22 mouse cellular contexts compared by ENCODE assay signal in genomic region chr2:134935469-134935868, GRCm38 (mm10).
A peak's percentile ranks its signal among the peaks of the same experiment; 100 is the strongest.
DNase-seq lines count a peak whose midpoint lies in the region; ATAC-seq and TF ChIP-seq lines count a peak whose summit lies in the region.
"Had no signal": no experiment of that assay in that cellular context is flagged by ENCODE, and none has a peak within 500 bp of the region (broad histone marks: within the 10 kb centered on the region; RNA-seq: fewer than 3 reads in every experiment).

No protein-coding gene starts in this region.

- no peak overlapping the region for H3K4me3 ChIP-seq in forebrain, embryonic 14.5 days (ENCODE audit: low read depth, low read length)
- H3K4me3 ChIP-seq in forebrain, embryonic 10.5 days, result no peak overlapping the region
- H3K4me3 ChIP-seq in forebrain, postnatal 0 days (ENCODE audit: low read depth, low read length), result no peak overlapping the region
- H3K4me3 ChIP-seq: embryonic facial prominence, embryonic 13.5 days; embryonic facial prominence, embryonic 15.5 days; erythroblast, embryonic 14.5 days; gastrocnemius, adult 2 months had no signal

- 59% methylated on average over 2 of the region's 2 CpGs for WGBS in forebrain, embryonic 14.5 days
- WGBS in forebrain, embryonic 10.5 days, result 93% methylated on average over 2 of the region's 2 CpGs
- 68% methylated on average over 2 of the region's 2 CpGs for WGBS in forebrain, postnatal 0 days

- no peaks in the 10 kb centered on the region for H3K9me3 ChIP-seq in forebrain, embryonic 14.5 days (replicated peaks; ENCODE audit: control insufficient read depth, low read length)
- no peaks in the 10 kb centered on the region for H3K9me3 ChIP-seq in forebrain, embryonic 10.5 days
- no peaks in the 10 kb centered on the region for H3K9me3 ChIP-seq in forebrain, postnatal 0 days (ENCODE audit: low read length)
- H3K9me3 ChIP-seq: embryonic facial prominence, embryonic 13.5 days; embryonic facial prominence, embryonic 15.5 days had no signal

- H3K36me3 ChIP-seq in forebrain, embryonic 14.5 days (ENCODE audit: control insufficient read depth, insufficient read depth, low read length), result no peaks in the 10 kb centered on the region
- no peaks in the 10 kb centered on the region for H3K36me3 ChIP-seq in forebrain, embryonic 10.5 days (replicated peaks)
- H3K36me3 ChIP-seq in forebrain, postnatal 0 days (ENCODE audit: insufficient read depth), result no peaks in the 10 kb centered on the region
- H3K36me3 ChIP-seq: embryonic facial prominence, embryonic 13.5 days; embryonic facial prominence, embryonic 15.5 days had no signal

- no peak overlapping the region for H3K9ac ChIP-seq in forebrain, embryonic 14.5 days (ENCODE audit: low read length)
- H3K9ac ChIP-seq in forebrain, postnatal 0 days, result no peak overlapping the region
- H3K9ac ChIP-seq: embryonic facial prominence, embryonic 13.5 days; embryonic facial prominence, embryonic 15.5 days had no signal

- 0 out of 2 replicates have a peak, but pooled peaks cover 6% of the 10 kb centered on the region for H3K4me1 ChIP-seq in forebrain, embryonic 14.5 days (ENCODE audit: control insufficient read depth, insufficient read depth, low read length)
- H3K4me1 ChIP-seq in forebrain, embryonic 10.5 days, result peaks cover 15% of the 10 kb centered on the region
- H3K4me1 ChIP-seq in forebrain, postnatal 0 days (ENCODE audit: insufficient read depth), result no peaks in the 10 kb centered on the region
- H3K4me1 ChIP-seq: embryonic facial prominence, embryonic 15.5 days had no signal

- no peaks in the 10 kb centered on the region for H3K27me3 ChIP-seq in forebrain, embryonic 14.5 days (replicated peaks; ENCODE audit: control insufficient read depth, insufficient read depth, low read length)
- H3K27me3 ChIP-seq in forebrain, embryonic 10.5 days (ENCODE audit: poor library complexity, severe bottlenecking), result no peaks in the 10 kb centered on the region
- H3K27me3 ChIP-seq in forebrain, postnatal 0 days (ENCODE audit: insufficient read depth, low read length), result no peaks in the 10 kb centered on the region
- H3K27me3 ChIP-seq: embryonic facial prominence, embryonic 13.5 days; embryonic facial prominence, embryonic 15.5 days had no signal

- no peak for TF ChIP-seq POLR2A in brain, embryonic 14.5 days (IDR thresholded peaks at IDR 0.05; ENCODE audit: borderline replicate concordance, extremely low read depth, insufficient read depth, insufficient read length, poor library complexity, severe bottlenecking)

- H3K27ac ChIP-seq in forebrain, embryonic 14.5 days (ENCODE audit: low read depth, low read length), result peak overlapping the region; percentile 53; the same call in 1 of the 2 replicates
- H3K27ac ChIP-seq in forebrain, embryonic 10.5 days, result no peak overlapping the region
- H3K27ac ChIP-seq in forebrain, postnatal 0 days (ENCODE audit: low read depth, low read length), result no peak overlapping the region
- H3K27ac ChIP-seq: embryonic facial prominence, embryonic 13.5 days; embryonic facial prominence, embryonic 15.5 days; gastrocnemius, adult 2 months had no signal

- no peak for TF ChIP-seq CTCF in brain, embryonic 14.5 days (IDR thresholded peaks at IDR 0.05; ENCODE audit: borderline replicate concordance, extremely low read depth, insufficient read depth, insufficient read length)
- no peak for TF ChIP-seq CTCF in forebrain, postnatal 0 days (IDR thresholded peaks at IDR 0.05; ENCODE audit: low read depth)

- H3K4me2 ChIP-seq in forebrain, embryonic 14.5 days (ENCODE audit: low read length), result no peak overlapping the region
- H3K4me2 ChIP-seq in forebrain, postnatal 0 days (ENCODE audit: low read depth), result no peak overlapping the region
- H3K4me2 ChIP-seq: embryonic facial prominence, embryonic 13.5 days; embryonic facial prominence, embryonic 15.5 days had no signal

- peak; percentile 54 for DNase-seq in forebrain, embryonic 14.5 days (ENCODE audit: low spot score)
- no peak for DNase-seq in forebrain, embryonic 10.5 days (ENCODE audit: extremely low spot score, low spot score)
- no peak for DNase-seq in frontal cortex, postnatal 14 days (ENCODE audit: low spot score in 2 of 2)
- peak; percentile 66 for DNase-seq in brain, embryonic 14.5 days (ENCODE audit: low read depth)
- no peak for DNase-seq in forebrain, postnatal 0 days
- DNase-seq in cerebellum, adult 9-10 months, result no peak
- no peak for DNase-seq in cerebellum, postnatal 4 days (ENCODE audit: low spot score in 2 of 2)
- DNase-seq: adrenal gland, adult 2 months; adrenal gland, postnatal 10 days; adrenal gland, postnatal 25 days; cerebellum, adult 11 months; cerebellum, adult 18-20 months; cerebellum, adult 8-10 months; cerebellum, postnatal 10 days; cerebellum, postnatal 25 days; embryo, embryonic 11 days; gastrocnemius, adult 2 months; gastrocnemius, postnatal 10 days had no signal

- ATAC-seq in forebrain, embryonic 14.5 days, result peak; percentile 55; the same call in 1 of the 2 replicates
- ATAC-seq in frontal cortex, adult (ENCODE audit: low TSS enrichment), result peak; percentile 24; the same call in 1 of the 2 replicates
- ATAC-seq in forebrain, postnatal 0 days, result peak; percentile 69

Comparison
In these comparisons a context has a peak if more than half of its experiments do, and no peak if none do; other contexts are left out.
1. DNase-seq: peak in forebrain, embryonic 14.5 days (single experiment) and brain, embryonic 14.5 days (single experiment); none in forebrain, embryonic 10.5 days (single experiment), frontal cortex, postnatal 14 days (0 of 2), forebrain, postnatal 0 days (single experiment), cerebellum, adult 9-10 months (single experiment) and cerebellum, postnatal 4 days (0 of 2).
2. Peak in every context shown above with its lines, with median percentiles within 50 percentile points of each other: ATAC-seq.